Comparison of ENCODE assay signal across 34 mouse cellular contexts in the genomic region with DNA sequence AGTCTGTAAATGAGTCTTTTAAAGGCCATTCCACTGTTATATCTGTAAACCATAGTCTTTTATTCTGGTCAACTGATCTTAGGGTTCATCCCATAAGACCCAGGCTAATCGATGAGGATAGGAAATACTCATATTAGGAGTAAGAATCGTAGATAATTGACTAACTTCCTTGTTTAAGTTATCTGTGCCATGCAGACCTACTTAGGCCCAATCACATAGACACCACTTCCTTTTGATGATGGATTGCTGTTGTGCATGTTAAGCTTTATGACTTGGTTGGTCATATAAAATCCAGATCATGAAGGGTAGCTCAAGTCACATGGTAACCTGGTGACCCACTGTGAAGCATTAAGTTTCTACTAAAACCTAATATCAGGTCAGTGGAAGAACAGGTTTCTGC.
"Had no signal": no experiment of that assay in that cellular context is flagged by ENCODE, and none has a peak within 500 bp of the region (broad histone marks: within the 10 kb centered on the region; RNA-seq: fewer than 3 reads in every experiment).

No protein-coding gene starts in this region.

- ATAC-seq: hindbrain, postnatal 0 days; inflammation-experienced regulatory T-cells, adult 6 months; intestine, embryonic 15.5 days; intestine, embryonic 16.5 days; intestine, postnatal 0 days had no signal

- H3K4me2 ChIP-seq: heart, embryonic 11.5 days; heart, embryonic 12.5 days; heart, embryonic 13.5 days; heart, embryonic 15.5 days; hindbrain, embryonic 12.5 days; hindbrain, embryonic 13.5 days; hindbrain, embryonic 14.5 days; hindbrain, embryonic 15.5 days; intestine, embryonic 15.5 days; kidney, embryonic 15.5 days had no signal

- H3K9me3 ChIP-seq: heart, embryonic 10.5 days; heart, embryonic 12.5 days; heart, embryonic 13.5 days; heart, embryonic 15.5 days; hindbrain, embryonic 10.5 days; hindbrain, embryonic 12.5 days; hindbrain, embryonic 13.5 days; hindbrain, embryonic 15.5 days; intestine, embryonic 15.5 days; kidney, embryonic 15.5 days had no signal

- H3K4me1 ChIP-seq: heart, embryonic 15.5 days; hindbrain, embryonic 12.5 days; intestine, embryonic 15.5 days; kidney, embryonic 15.5 days had no signal

- H3K27ac ChIP-seq: heart, embryonic 10.5 days; heart, embryonic 13.5 days; heart, embryonic 15.5 days; hindbrain, embryonic 10.5 days; hindbrain, embryonic 12.5 days; hindbrain, embryonic 13.5 days; hindbrain, embryonic 14.5 days; hindbrain, embryonic 15.5 days; hindbrain, postnatal 0 days; intestine, embryonic 15.5 days; kidney, embryonic 15.5 days; kidney, postnatal 0 days; layer of hippocampus, adult 2 months; left cerebral cortex, adult 2 months had no signal

- DNase-seq: heart, postnatal 10 days; heart, postnatal 14 days; heart, postnatal 4 days; kidney, adult 11 months; kidney, adult 18-20 months; kidney, adult 2 months; kidney, adult 8-10 months; kidney, adult 9 months; kidney, postnatal 10 days; kidney, postnatal 14 days; kidney, postnatal 25 days; kidney, postnatal 36 days; kidney, postnatal 4 days; layer of hippocampus, adult 9-11 months; layer of hippocampus, postnatal 36 days had no signal

- H3K27me3 ChIP-seq: heart, embryonic 12.5 days; heart, embryonic 13.5 days; heart, embryonic 15.5 days; hindbrain, embryonic 12.5 days; hindbrain, embryonic 13.5 days; hindbrain, embryonic 15.5 days; intestine, embryonic 15.5 days; kidney, embryonic 15.5 days had no signal

- H3K36me3 ChIP-seq: heart, embryonic 10.5 days; heart, embryonic 12.5 days; heart, embryonic 13.5 days; heart, embryonic 15.5 days; hindbrain, embryonic 10.5 days; hindbrain, embryonic 12.5 days; hindbrain, embryonic 13.5 days; hindbrain, embryonic 15.5 days; intestine, embryonic 15.5 days; kidney, embryonic 15.5 days had no signal

- H3K4me3 ChIP-seq: heart, embryonic 10.5 days; heart, embryonic 12.5 days; heart, embryonic 13.5 days; heart, embryonic 15.5 days; hindbrain, embryonic 10.5 days; hindbrain, embryonic 12.5 days; hindbrain, embryonic 13.5 days; hindbrain, embryonic 15.5 days; intestine, embryonic 15.5 days; kidney, embryonic 15.5 days; layer of hippocampus, adult 2 months; left cerebral cortex, adult 2 months had no signal

- H3K9ac ChIP-seq: heart, embryonic 12.5 days; heart, embryonic 13.5 days; heart, embryonic 15.5 days; hindbrain, embryonic 12.5 days; hindbrain, embryonic 13.5 days; hindbrain, embryonic 14.5 days; hindbrain, embryonic 15.5 days; intestine, embryonic 15.5 days; kidney, embryonic 15.5 days had no signal
